Mouse (Mus musculus) cerebellum, adult 8-10 months (tissue): ENCODE measurements at regions not wholly inside any gene's neighbourhood (a gene's known extent, or its start where the extent isn't known, plus 50 kb on each side); places are given as distances from the start of the nearest gene placed in this dataset.
A peak's percentile ranks its signal among the peaks of the same experiment; 100 is the strongest.

Source experiments
- DNase-seq: peaks from one replicate; pipeline ENCODE4 v3.0.0; 2022

GRCm38 (mm10) chr5:106172162-106172561 is 285.8 kb downstream of the Barhl2 start:
- DNase-seq = no peak

- no peak for DNase-seq
These were observed 287.6 kb downstream of the Barhl2 start for GRCm38 (mm10) chr5:106170405-106170804.

GRCm38 (mm10) chr5:106167556-106167955 is 290.4 kb downstream of the Barhl2 start:
- DNase-seq = no peak

- DNase-seq = no peak
These were observed 289.9 kb downstream of the Zfp326 start for GRCm38 (mm10) chr5:106166266-106166665.

- no peak for DNase-seq
These were observed 287.8 kb downstream of the Zfp326 start for GRCm38 (mm10) chr5:106164190-106164589.

GRCm38 (mm10) chr5:106162981-106163653 is 286.8 kb downstream of the Zfp326 start:
- DNase-seq = no peak

GRCm38 (mm10) chr5:106139109-106139508 is 262.7 kb downstream of the Zfp326 start:
- no peak for DNase-seq

GRCm38 (mm10) chr5:106122928-106123327 is 246.6 kb downstream of the Zfp326 start:
- no peak for DNase-seq

- no peak for DNase-seq
These were observed 243.2 kb downstream of the Zfp326 start for GRCm38 (mm10) chr5:106119584-106119983.

- no peak for DNase-seq
These were observed 236.8 kb downstream of the Zfp326 start for GRCm38 (mm10) chr5:106113186-106113585.

- no peak for DNase-seq
These were observed 232.2 kb downstream of the Zfp326 start for GRCm38 (mm10) chr5:106108474-106108971.

- no peak for DNase-seq
These were observed 225.9 kb downstream of the Zfp326 start for GRCm38 (mm10) chr5:106102255-106102654.

GRCm38 (mm10) chr5:106098887-106099286 is 222.5 kb downstream of the Zfp326 start:
- DNase-seq = no peak

GRCm38 (mm10) chr5:106089332-106089731 is 213.0 kb downstream of the Zfp326 start:
- DNase-seq = peak; percentile 76

GRCm38 (mm10) chr5:106088478-106089185 is 212.3 kb downstream of the Zfp326 start:
- DNase-seq = peak; percentile 23

- no peak for DNase-seq
These were observed 207.4 kb downstream of the Zfp326 start for GRCm38 (mm10) chr5:106083786-106084185.

GRCm38 (mm10) chr5:106082891-106083290 is 206.5 kb downstream of the Zfp326 start:
- DNase-seq = no peak

- no peak for DNase-seq
These were observed 190.8 kb downstream of the Zfp326 start for GRCm38 (mm10) chr5:106067124-106067551.

GRCm38 (mm10) chr5:106066706-106067105 is 190.3 kb downstream of the Zfp326 start:
- no peak for DNase-seq

GRCm38 (mm10) chr5:106064366-106064765 is 188.0 kb downstream of the Zfp326 start:
- no peak for DNase-seq

- no peak for DNase-seq
These were observed 186.6 kb downstream of the Zfp326 start for GRCm38 (mm10) chr5:106062926-106063325.

- DNase-seq = no peak
These were observed 180.3 kb downstream of the Zfp326 start for GRCm38 (mm10) chr5:106056631-106057030.

GRCm38 (mm10) chr5:106055221-106055620 is 178.9 kb downstream of the Zfp326 start:
- no peak for DNase-seq

- DNase-seq = peak; percentile 82
These were observed 174.7 kb downstream of the Zfp326 start for GRCm38 (mm10) chr5:106051026-106051425.
